Mouse (Mus musculus): ENCODE results near the gene Ankdd1a.

DNA sequence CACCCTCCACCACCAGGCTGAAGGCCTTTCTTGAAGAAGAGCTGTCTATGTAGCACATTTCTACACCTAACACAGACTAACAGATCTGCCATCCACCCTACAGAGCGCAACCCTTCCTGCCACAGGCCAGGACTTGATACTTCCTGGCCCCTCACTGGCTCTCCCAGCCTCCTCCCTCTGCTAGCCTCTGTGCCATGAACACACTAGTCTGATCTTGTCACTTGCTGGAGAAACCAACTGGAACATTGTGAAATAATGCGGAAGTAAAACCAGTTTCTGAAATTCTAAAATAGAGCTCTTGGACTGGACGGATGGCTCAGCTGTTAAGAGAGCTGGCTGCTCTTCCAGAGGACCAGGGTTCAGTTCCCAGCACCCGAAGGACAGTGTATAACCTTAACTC, 27.1 kb downstream of the Ankdd1a start:
- TF ChIP-seq CTCF (conservative IDR thresholded peaks at IDR 0.05; ENCODE audit: low read length) (no peak), POU5F1 (IDR thresholded peaks at IDR 0.05; ENCODE audit: borderline replicate concordance, low read length) (no peak)
